Mouse (Mus musculus): ENCODE results near the gene Foxo1. TPM values are rescaled to one million over a fixed set of nuclear protein-coding genes. Genes with fewer than 3 reads are reported as not detected.

The Foxo1 gene
- polyA plus RNA-seq, 1 experiment from 2014 or later, result 3.1 TPM

DNA sequence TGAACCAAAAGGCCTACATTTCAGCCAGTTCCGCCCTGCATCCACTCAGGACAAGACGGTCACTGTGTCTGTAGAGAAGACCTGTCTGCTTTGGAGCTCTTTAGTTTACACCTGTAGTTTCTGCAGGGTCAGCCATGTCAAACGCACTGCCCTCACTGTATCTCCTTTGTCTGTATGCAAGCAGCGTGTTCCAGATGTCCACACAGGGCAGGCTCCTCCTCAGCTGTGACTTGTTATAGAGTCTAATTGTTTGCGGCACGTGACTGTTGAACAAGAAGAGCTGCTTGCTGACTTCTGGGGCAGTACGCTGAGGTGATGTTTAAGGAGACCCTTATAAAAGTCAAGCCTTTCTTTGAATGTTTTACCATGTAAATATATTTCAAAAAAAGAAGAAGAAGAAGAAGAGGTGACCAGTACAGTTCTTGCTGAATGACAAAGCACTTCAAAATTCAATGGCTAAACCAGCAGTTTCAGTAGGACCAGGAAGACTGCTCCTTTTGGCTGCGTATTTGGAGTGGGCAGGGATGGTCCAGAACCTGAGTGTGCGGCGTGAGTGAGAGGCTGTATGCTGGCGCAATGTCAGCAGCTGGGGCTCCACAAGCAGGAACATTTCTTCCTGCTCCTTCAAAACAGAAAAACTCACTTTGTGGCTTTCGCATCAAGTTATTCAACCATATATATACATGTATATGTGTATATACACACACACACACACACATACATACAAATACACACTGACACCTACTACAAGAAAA is 52.6 kb downstream of the Foxo1 start:
- no peak overlapping the region for H3K4me3 ChIP-seq (ENCODE audit: low read depth, low read length)
- 90% methylated on average over 12 of the region's 12 CpGs for WGBS
- H3K27me3 ChIP-seq (ENCODE audit: control insufficient read depth, insufficient read depth, low read depth, low read length), result no peaks in the 10 kb centered on the region
- H3K27ac ChIP-seq (ENCODE audit: low read length), result no peak overlapping the region
- H3K9me3 ChIP-seq (replicated peaks; ENCODE audit: control insufficient read depth, low read length, poor library complexity, severe bottlenecking), result no peaks in the 10 kb centered on the region
- H3K4me2 ChIP-seq (ENCODE audit: low read length), result no peak overlapping the region
- H3K36me3 ChIP-seq (ENCODE audit: control insufficient read depth, insufficient read depth, low read length), result no peaks in the 10 kb centered on the region
- ATAC-seq, result no peak
- peaks cover 5% of the 10 kb centered on the region; the same call in 1 of the 2 replicates for H3K4me1 ChIP-seq (ENCODE audit: control insufficient read depth, insufficient read depth, low read length)
- no peak overlapping the region for H3K9ac ChIP-seq (ENCODE audit: low read depth, low read length)

- Histone ChIP-seq H3K4me2 (ENCODE audit: low read length) (no peak overlapping the region), H3K36me3 (ENCODE audit: control insufficient read depth, insufficient read depth, low read length) (no peaks in the 10 kb centered on the region), H3K9ac (ENCODE audit: low read depth, low read length) (peak overlapping the region; percentile 36; the same call in 1 of the 2 replicates), H3K4me1 (ENCODE audit: control insufficient read depth, insufficient read depth, low read length) (peaks cover 5% of the 10 kb centered on the region; the same call in 1 of the 2 replicates), H3K27me3 (ENCODE audit: control insufficient read depth, insufficient read depth, low read depth, low read length) (no peaks in the 10 kb centered on the region), H3K27ac (ENCODE audit: low read length) (no peak overlapping the region), H3K4me3 (ENCODE audit: low read depth, low read length) (no peak overlapping the region), H3K9me3 (replicated peaks; ENCODE audit: control insufficient read depth, low read length, poor library complexity, severe bottlenecking) (no peaks in the 10 kb centered on the region)
- 33% methylated on average over 9 of the region's 9 CpGs for WGBS
- no peak for ATAC-seq
Measured at GRCm38 (mm10) chr3:52322401-52323385, 54.6 kb downstream of the Foxo1 start.

- no peaks in the 10 kb centered on the region for H3K36me3 ChIP-seq (ENCODE audit: control insufficient read depth, insufficient read depth, low read length)
- no peak overlapping the region for H3K4me2 ChIP-seq (ENCODE audit: low read length)
- peaks cover 5% of the 10 kb centered on the region; the same call in 1 of the 2 replicates for H3K4me1 ChIP-seq (ENCODE audit: control insufficient read depth, insufficient read depth, low read length)
- no peak overlapping the region for H3K4me3 ChIP-seq (ENCODE audit: low read depth, low read length)
- ATAC-seq, result no peak
- no peak overlapping the region for H3K27ac ChIP-seq (ENCODE audit: low read length)
- no peaks in the 10 kb centered on the region for H3K9me3 ChIP-seq (replicated peaks; ENCODE audit: control insufficient read depth, low read length, poor library complexity, severe bottlenecking)
- H3K27me3 ChIP-seq (ENCODE audit: control insufficient read depth, insufficient read depth, low read depth, low read length), result no peaks in the 10 kb centered on the region
- no peak overlapping the region for H3K9ac ChIP-seq (ENCODE audit: low read depth, low read length)
- WGBS, result 96% methylated on average over 5 of the region's 5 CpGs
Measured at GRCm38 (mm10) chr3:52325006-52325405, 56.9 kb downstream of the Foxo1 start.

- no peak overlapping the region for H3K4me3 ChIP-seq (ENCODE audit: low read depth, low read length)
- no peak overlapping the region for H3K9ac ChIP-seq (ENCODE audit: low read depth, low read length)
- 82% methylated on average over 6 of the region's 6 CpGs for WGBS
- H3K27me3 ChIP-seq (ENCODE audit: control insufficient read depth, insufficient read depth, low read depth, low read length), result no peaks in the 10 kb centered on the region
- H3K9me3 ChIP-seq (replicated peaks; ENCODE audit: control insufficient read depth, low read length, poor library complexity, severe bottlenecking), result no peaks in the 10 kb centered on the region
- H3K4me1 ChIP-seq (ENCODE audit: control insufficient read depth, insufficient read depth, low read length), result peaks cover 5% of the 10 kb centered on the region; the same call in 1 of the 2 replicates
- no peak overlapping the region for H3K27ac ChIP-seq (ENCODE audit: low read length)
- no peak overlapping the region for H3K4me2 ChIP-seq (ENCODE audit: low read length)
- no peaks in the 10 kb centered on the region for H3K36me3 ChIP-seq (ENCODE audit: control insufficient read depth, insufficient read depth, low read length)
- ATAC-seq, result no peak
Measured at GRCm38 (mm10) chr3:52326687-52327086, 58.6 kb downstream of the Foxo1 start.

- Histone ChIP-seq H3K27ac (ENCODE audit: low read length) (no peak overlapping the region), H3K27me3 (ENCODE audit: control insufficient read depth, insufficient read depth, low read depth, low read length) (no peaks in the 10 kb centered on the region), H3K4me3 (ENCODE audit: low read depth, low read length) (no peak overlapping the region), H3K4me2 (ENCODE audit: low read length) (no peak overlapping the region), H3K4me1 (ENCODE audit: control insufficient read depth, insufficient read depth, low read length) (peaks cover 5% of the 10 kb centered on the region; the same call in 1 of the 2 replicates), H3K36me3 (ENCODE audit: control insufficient read depth, insufficient read depth, low read length) (no peaks in the 10 kb centered on the region), H3K9ac (ENCODE audit: low read depth, low read length) (no peak overlapping the region), H3K9me3 (replicated peaks; ENCODE audit: control insufficient read depth, low read length, poor library complexity, severe bottlenecking) (no peaks in the 10 kb centered on the region)
- WGBS, result 85% methylated on average over 13 of the region's 13 CpGs
- no peak for ATAC-seq
Measured at GRCm38 (mm10) chr3:52327146-52327545, 59.0 kb downstream of the Foxo1 start.

DNA sequence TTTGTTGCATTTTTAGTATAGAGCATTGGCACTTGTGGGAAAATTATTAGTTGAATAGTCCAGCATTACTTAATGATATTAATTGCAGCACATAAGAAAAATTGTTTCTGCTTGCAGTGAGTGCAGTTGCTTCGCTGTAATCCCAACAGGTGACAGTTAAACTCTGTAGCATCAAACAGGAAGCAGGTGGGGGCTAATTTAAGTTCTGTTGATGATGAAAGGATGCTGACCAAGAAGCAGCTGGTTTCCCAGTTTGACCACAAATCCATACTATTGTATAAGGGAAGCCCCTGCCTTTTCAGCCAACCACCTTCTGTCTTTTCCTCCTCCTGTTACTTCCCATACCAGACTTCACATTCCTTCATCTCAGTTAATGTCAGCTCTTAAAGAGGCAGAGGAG is 63.6 kb downstream of the Foxo1 start:
- Histone ChIP-seq H3K27ac (ENCODE audit: low read length) (no peak overlapping the region), H3K36me3 (ENCODE audit: control insufficient read depth, insufficient read depth, low read length) (no peaks in the 10 kb centered on the region), H3K27me3 (ENCODE audit: control insufficient read depth, insufficient read depth, low read depth, low read length) (no peaks in the 10 kb centered on the region), H3K9me3 (replicated peaks; ENCODE audit: control insufficient read depth, low read length, poor library complexity, severe bottlenecking) (no peaks in the 10 kb centered on the region), H3K9ac (ENCODE audit: low read depth, low read length) (no peak overlapping the region), H3K4me2 (ENCODE audit: low read length) (no peak overlapping the region), H3K4me1 (ENCODE audit: control insufficient read depth, insufficient read depth, low read length) (no peaks in the 10 kb centered on the region), H3K4me3 (ENCODE audit: low read depth, low read length) (no peak overlapping the region)
- 94% methylated on average over 1 of the region's 1 CpGs for WGBS
- no peak for ATAC-seq

DNA sequence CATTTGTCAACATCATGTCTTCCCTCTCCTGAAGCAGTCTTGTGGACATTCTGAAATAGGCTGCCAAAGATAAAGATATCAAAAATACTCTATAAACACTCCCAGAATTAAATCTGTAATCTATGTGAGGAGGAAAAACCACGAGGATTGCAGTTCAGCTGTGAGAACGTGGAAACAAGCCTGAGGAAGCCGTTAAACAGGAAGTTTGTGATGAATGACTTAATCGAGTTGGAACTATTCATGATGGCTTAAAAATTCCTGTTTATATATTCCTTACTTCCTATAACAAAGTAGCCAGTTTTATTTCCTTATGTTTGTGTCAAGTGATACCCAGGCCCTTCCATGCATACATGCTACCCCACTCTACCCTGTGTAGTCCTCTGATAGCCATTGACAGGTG is 70.6 kb downstream of the Foxo1 start:
- ATAC-seq, result no peak
- peaks cover 2% of the 10 kb centered on the region; the same call in 1 of the 2 replicates for H3K4me1 ChIP-seq (ENCODE audit: control insufficient read depth, insufficient read depth, low read length)
- no peaks in the 10 kb centered on the region for H3K36me3 ChIP-seq (ENCODE audit: control insufficient read depth, insufficient read depth, low read length)
- H3K4me3 ChIP-seq (ENCODE audit: low read depth, low read length), result no peak overlapping the region
- H3K27me3 ChIP-seq (ENCODE audit: control insufficient read depth, insufficient read depth, low read depth, low read length), result no peaks in the 10 kb centered on the region
- WGBS, result 84% methylated on average over 4 of the region's 4 CpGs
- H3K27ac ChIP-seq (ENCODE audit: low read length), result no peak overlapping the region
- no peaks in the 10 kb centered on the region for H3K9me3 ChIP-seq (replicated peaks; ENCODE audit: control insufficient read depth, low read length, poor library complexity, severe bottlenecking)
- no peak overlapping the region for H3K9ac ChIP-seq (ENCODE audit: low read depth, low read length)
- no peak overlapping the region for H3K4me2 ChIP-seq (ENCODE audit: low read length)

DNA sequence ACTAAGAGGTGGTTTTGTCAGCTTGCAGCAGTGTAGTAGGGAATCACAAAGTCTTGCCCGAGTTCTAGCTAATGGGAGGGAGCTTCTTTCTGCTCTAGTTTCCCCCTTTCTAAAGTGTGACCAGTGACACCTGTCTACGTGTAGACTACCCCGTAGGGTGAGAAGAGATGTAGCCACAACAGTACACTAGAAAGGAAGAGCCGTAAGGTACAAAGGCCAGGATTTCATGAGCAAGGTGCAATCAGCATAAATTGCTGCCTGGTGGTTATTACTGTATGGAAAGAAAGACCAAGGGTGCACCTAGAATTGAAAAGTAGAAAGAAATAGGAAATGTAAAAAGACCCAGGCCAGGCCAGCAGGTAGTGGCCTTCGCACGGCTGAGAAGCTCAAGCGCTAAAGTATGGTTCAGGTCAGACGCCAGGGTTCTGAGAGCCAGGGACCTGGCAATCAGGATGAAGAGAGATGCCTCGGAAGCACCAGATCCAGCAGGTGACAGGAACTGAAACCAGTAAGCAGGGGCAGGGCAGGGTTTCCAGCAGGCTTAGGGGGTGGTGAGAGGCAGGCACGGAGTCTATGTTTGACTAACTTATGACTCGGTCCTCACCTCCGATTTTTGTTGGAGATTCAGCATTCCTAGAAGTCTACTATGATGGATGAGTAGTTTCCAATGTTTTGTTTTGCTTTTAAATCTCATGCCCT is 72.3 kb downstream of the Foxo1 start:
- WGBS, result 93% methylated on average over 12 of the region's 12 CpGs
- H3K4me3 ChIP-seq (ENCODE audit: low read depth, low read length), result no peak overlapping the region
- no peaks in the 10 kb centered on the region for H3K27me3 ChIP-seq (ENCODE audit: control insufficient read depth, insufficient read depth, low read depth, low read length)
- no peak overlapping the region for H3K27ac ChIP-seq (ENCODE audit: low read length)
- no peaks in the 10 kb centered on the region for H3K9me3 ChIP-seq (replicated peaks; ENCODE audit: control insufficient read depth, low read length, poor library complexity, severe bottlenecking)
- H3K36me3 ChIP-seq (ENCODE audit: control insufficient read depth, insufficient read depth, low read length), result no peaks in the 10 kb centered on the region
- H3K4me1 ChIP-seq (ENCODE audit: control insufficient read depth, insufficient read depth, low read length), result peaks cover 2% of the 10 kb centered on the region; the same call in 1 of the 2 replicates
- no peak for ATAC-seq
- no peak overlapping the region for H3K9ac ChIP-seq (ENCODE audit: low read depth, low read length)
- no peak overlapping the region for H3K4me2 ChIP-seq (ENCODE audit: low read length)

All from midbrain, embryonic 16.5 days (tissue).